Mouse (Mus musculus) limb, embryonic 14.5 days (tissue): ENCODE measurements at regions not wholly inside any gene's neighbourhood (a gene's known extent, or its start where the extent isn't known, plus 50 kb on each side); places are given as distances from the start of the nearest gene placed in this dataset.
A peak's percentile ranks its signal among the peaks of the same experiment; 100 is the strongest.

ENCODE experiments used
- ATAC-seq: fragments of 200-750 bp; cut with Nextera tagmentation; 2 replicates; pipeline ENCODE4 v1.8.0; 2017; ENCODE audit warnings: low read depth, moderate number of reproducible peaks, moderate TSS enrichment; ENCODE audit not compliant: low FRiP score
- DNase-seq: peaks from one replicate; pipeline ENCODE4 v3.0.0-alpha.2; 2015; ENCODE audit warnings: low spot score
- H3K27ac ChIP-seq: fragments of 300-500 bp; sonication (generic); replicated peaks from 2 replicates; pipeline ENCODE4 v1.5.1; 2014; ENCODE audit warnings: low read depth, mild to moderate bottlenecking, low read length, moderate library complexity, mixed read lengths
- H3K27me3 ChIP-seq: fragments of 300-500 bp; sonication (generic); 2 replicates; pipeline ENCODE4 v1.6.1; 2014; ENCODE audit warnings: low read length, mixed read lengths; ENCODE audit not compliant: control insufficient read depth, insufficient read depth
- H3K36me3 ChIP-seq: fragments of 300-500 bp; sonication (generic); 2 replicates; pipeline ENCODE4 v1.6.1; 2014; ENCODE audit warnings: mild to moderate bottlenecking, low read length, moderate library complexity, mixed read lengths; ENCODE audit not compliant: control insufficient read depth, insufficient read depth
- H3K4me1 ChIP-seq: fragments of 300-500 bp; sonication (generic); 2 replicates; pipeline ENCODE4 v1.6.1; 2014; ENCODE audit warnings: antibody characterized with exemption, low read length, mixed read lengths; ENCODE audit not compliant: control insufficient read depth, insufficient read depth
- H3K4me2 ChIP-seq: fragments of 300-500 bp; sonication (generic); replicated peaks from 2 replicates; pipeline ENCODE4 v1.6.1; 2014; ENCODE audit warnings: low read depth, mild to moderate bottlenecking, low read length, moderate library complexity; ENCODE audit not compliant: severe bottlenecking
- H3K4me3 ChIP-seq: fragments of 300-500 bp; sonication (generic); replicated peaks from 2 replicates; pipeline ENCODE4 v1.5.1; 2014; ENCODE audit warnings: low read length
- H3K9ac ChIP-seq: fragments of 300-500 bp; sonication (generic); 2 replicates; pipeline ENCODE4 v1.6.1; 2014; ENCODE audit warnings: mild to moderate bottlenecking, low read depth, low read length, moderate library complexity; ENCODE audit not compliant: severe bottlenecking
- H3K9me3 ChIP-seq: fragments of 300-500 bp; sonication (generic); 2 replicates; pipeline ENCODE4 v1.6.1; 2016; ENCODE audit warnings: low read length; ENCODE audit not compliant: control insufficient read depth
- POLR2A ChIP-seq: fragments of 200-500 bp; IDR thresholded peaks from 2 replicates; pipeline ENCODE4 v1.8.0; 2012; ENCODE audit warnings: inconsistent platforms, mild to moderate bottlenecking, moderate library complexity, borderline replicate concordance; ENCODE audit not compliant: insufficient read depth, insufficient read length; ENCODE audit errors: extremely low read depth
- WGBS: fragments of 180-500 bp; shearing (Covaris S2); extraction: QIAGEN DNeasy Blood & Tissue Kit; methylation state at CpG from one replicate; pipeline ENCODE4 v1.1.7; 2014; 5-methylcytosine and 5-hydroxymethylcytosine counted together

DNA sequence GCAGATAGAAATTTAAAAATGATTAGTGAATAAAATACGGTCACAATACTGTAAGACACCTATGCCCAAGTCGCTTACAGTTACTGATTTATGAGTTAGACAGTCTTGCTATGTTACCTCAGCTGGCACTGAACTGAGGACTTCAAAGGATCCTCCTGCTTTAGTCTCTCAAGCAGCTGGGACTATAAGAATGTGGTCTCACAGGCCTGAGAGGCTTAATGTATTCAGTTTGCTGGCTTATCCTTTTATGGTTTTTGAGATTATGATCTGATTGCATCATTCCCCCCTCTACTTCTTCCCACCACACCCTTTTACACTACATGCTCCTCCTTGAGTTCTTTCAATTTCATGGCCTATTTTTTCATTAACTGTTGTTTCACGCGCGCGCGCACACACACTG is 179.4 kb upstream of the Sel1l start:
- Histone ChIP-seq H3K4me2 (no peak overlapping the region), H3K36me3 (no peaks in the 10 kb centered on the region), H3K27me3 (no peaks in the 10 kb centered on the region), H3K9ac (no peak overlapping the region), H3K4me3 (no peak overlapping the region), H3K4me1 (no peaks in the 10 kb centered on the region), H3K9me3 (no peaks in the 10 kb centered on the region), H3K27ac (no peak overlapping the region)
- 77% methylated on average over 7 of the region's 7 CpGs for WGBS
- peak; percentile 16 for DNase-seq
- no peak for TF ChIP-seq POLR2A
- ATAC-seq: no peak

DNA sequence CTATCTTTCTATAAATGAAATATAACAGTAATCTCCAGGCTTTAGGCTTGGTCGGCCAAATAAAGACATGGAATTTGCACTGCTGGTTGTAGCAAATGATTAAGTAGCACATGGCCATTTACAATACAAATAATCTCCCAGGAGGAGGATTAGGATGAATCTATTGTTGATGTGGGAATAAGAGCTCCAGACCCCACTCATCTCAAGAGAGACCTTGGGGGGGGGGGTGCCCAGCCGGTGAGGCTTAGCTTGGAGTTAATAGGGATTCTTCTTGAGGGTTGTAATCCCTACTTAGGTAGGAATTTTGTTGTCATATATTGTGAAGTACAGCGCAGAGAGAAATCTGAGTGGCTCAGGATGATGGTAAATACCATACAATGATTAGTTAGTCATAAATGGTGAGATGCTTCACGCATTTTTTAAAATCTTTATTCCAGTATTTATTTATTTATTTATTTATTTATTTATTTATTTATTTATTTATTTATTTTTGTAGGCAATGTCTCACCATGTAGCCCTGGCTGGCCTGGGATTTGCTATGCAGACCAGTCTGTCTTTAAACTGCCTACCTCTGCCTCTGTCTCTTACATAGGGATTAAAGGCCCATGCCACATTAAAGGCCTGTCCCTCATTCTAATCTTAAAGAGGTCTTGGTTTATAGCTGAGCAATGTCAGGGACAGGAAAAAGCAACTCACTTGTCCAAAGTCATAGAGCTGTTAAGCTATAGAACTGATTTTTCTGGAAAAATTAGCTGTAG is 175.7 kb upstream of the Sel1l start:
- Histone ChIP-seq H3K27me3 (no peaks in the 10 kb centered on the region), H3K4me3 (no peak overlapping the region), H3K27ac (no peak overlapping the region), H3K9me3 (no peaks in the 10 kb centered on the region), H3K9ac (no peak overlapping the region), H3K36me3 (no peaks in the 10 kb centered on the region), H3K4me2 (no peak overlapping the region), H3K4me1 (no peaks in the 10 kb centered on the region)
- no peak for ATAC-seq
- no peak for TF ChIP-seq POLR2A
- 82% methylated on average over 4 of the region's 4 CpGs for WGBS
- DNase-seq: no peak

DNA sequence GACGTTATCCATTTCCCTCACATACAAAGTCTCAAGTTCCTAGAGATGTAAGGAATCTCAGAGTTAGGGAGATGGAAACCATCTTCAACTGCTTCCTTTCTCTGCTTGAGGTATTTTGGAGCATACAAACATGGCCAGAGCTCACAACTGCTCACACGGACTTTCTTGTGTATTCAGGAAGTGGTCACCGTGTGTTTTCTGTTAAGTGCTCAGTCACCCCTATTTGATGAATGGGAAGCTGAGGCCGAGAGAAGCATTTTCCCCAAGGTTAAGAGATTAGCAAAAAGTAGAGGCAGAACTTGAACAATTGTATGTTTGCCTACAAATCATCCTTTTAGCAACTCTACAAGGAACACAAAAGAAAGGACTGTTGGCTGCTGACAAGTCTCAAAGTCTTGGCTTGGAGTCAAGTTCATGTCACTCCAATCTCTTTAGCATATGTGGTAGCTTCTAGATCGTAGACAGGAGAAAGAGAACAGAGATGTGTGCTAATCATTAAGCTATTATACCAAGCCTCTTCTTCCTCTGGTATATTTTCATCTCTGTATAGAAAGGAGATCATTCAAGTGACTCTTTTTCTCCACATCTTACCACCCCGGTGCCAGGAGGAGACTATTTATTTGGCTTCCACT is 170.8 kb upstream of the Sel1l start:
- Histone ChIP-seq H3K4me3 (no peak overlapping the region), H3K9ac (no peak overlapping the region), H3K4me2 (no peak overlapping the region), H3K4me1 (no peaks in the 10 kb centered on the region), H3K9me3 (no peaks in the 10 kb centered on the region), H3K36me3 (no peaks in the 10 kb centered on the region), H3K27ac (no peak overlapping the region), H3K27me3 (no peaks in the 10 kb centered on the region)
- DNase-seq (no peak), ATAC-seq (no peak)
- WGBS: 54% methylated on average over 6 of the region's 6 CpGs
- TF ChIP-seq POLR2A: no peak

DNA sequence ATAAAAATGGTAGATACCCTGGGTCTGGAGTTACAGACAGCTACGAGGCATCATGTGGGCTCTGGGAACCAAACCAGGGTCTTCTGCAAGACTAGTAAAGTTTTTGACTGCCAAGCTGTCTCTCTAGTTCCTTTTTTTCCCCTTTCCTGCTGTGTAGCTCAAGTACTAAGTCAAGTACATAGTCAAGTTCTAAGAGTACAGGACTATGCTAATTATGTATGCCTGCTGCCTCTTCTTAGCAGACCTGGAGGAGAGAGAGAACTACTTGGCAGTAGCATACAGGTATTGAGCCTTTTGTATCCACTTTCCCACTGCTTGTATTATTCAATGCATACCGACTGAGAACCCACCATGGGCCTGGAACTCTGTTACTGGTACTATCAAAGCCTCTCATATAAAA is 166.4 kb upstream of the Sel1l start:
- H3K4me2 ChIP-seq: no peak overlapping the region
- no peak overlapping the region for H3K4me3 ChIP-seq
- no peak overlapping the region for H3K9ac ChIP-seq
- no peak for TF ChIP-seq POLR2A
- H3K4me1 ChIP-seq: peaks cover 3% of the 10 kb centered on the region; the same call in 1 of the 2 replicates
- WGBS: 85% methylated on average over 2 of the region's 2 CpGs
- DNase-seq (no peak), ATAC-seq (no peak)
- no peaks in the 10 kb centered on the region for H3K27me3 ChIP-seq
- no peak overlapping the region for H3K27ac ChIP-seq
- no peaks in the 10 kb centered on the region for H3K9me3 ChIP-seq
- H3K36me3 ChIP-seq: no peaks in the 10 kb centered on the region

- no peak for ATAC-seq
- Histone ChIP-seq H3K4me2 (no peak overlapping the region), H3K27me3 (no peaks in the 10 kb centered on the region), H3K36me3 (no peaks in the 10 kb centered on the region), H3K9ac (no peak overlapping the region), H3K4me3 (no peak overlapping the region), H3K9me3 (no peaks in the 10 kb centered on the region), H3K27ac (no peak overlapping the region), H3K4me1 (peaks cover 3% of the 10 kb centered on the region; the same call in 1 of the 2 replicates)
- 68% methylated on average over 8 of the region's 8 CpGs for WGBS
- no peak for DNase-seq
- TF ChIP-seq POLR2A: no peak
These were observed 165.0 kb upstream of the Sel1l start for GRCm38 (mm10) chr12:92013979-92014378.
